Mouse (Mus musculus) CH12.LX (cell line): ENCODE measurements around the gene Sap18b.

Experiments used
- CHD2 ChIP-seq: IDR thresholded peaks from 2 replicates; pipeline ENCODE4 v1.6.1; 2011; ENCODE audit warnings: low read length, improper control_type of control experiment
- CTCF ChIP-seq, 2 experiments: IDR thresholded peaks in 1 of 2; conservative IDR thresholded peaks in 1 of 2; 2 replicates each; pipeline ENCODE4 v1.5.1; 2011 to 2012; ENCODE audit warnings: low read depth in 2 of 2, low read length in 2 of 2, improper control_type of control experiment in 1 of 2, inconsistent platforms in 1 of 2, mild to moderate bottlenecking in 1 of 2, moderate library complexity in 1 of 2
- EP300 ChIP-seq: IDR thresholded peaks from 2 replicates; pipeline ENCODE4 v1.6.1; 2011; ENCODE audit warnings: low read length, improper control_type of control experiment
- HCFC1 ChIP-seq: IDR thresholded peaks from 2 replicates; pipeline ENCODE4 v1.6.1; 2012; ENCODE audit warnings: low read depth, mild to moderate bottlenecking, inconsistent platforms, low read length, improper control_type of control experiment
- KAT2A ChIP-seq: IDR thresholded peaks from 2 replicates; pipeline ENCODE4 v1.6.1; 2012; ENCODE audit warnings: low read length, improper control_type of control experiment, inconsistent platforms; ENCODE audit not compliant: insufficient replicate concordance
- MAFK ChIP-seq: IDR thresholded peaks from 2 replicates; pipeline ENCODE4 v1.6.1; 2011; ENCODE audit warnings: low read length, improper control_type of control experiment; ENCODE audit not compliant: insufficient replicate concordance
- MEF2A ChIP-seq: IDR thresholded peaks from 2 replicates; pipeline ENCODE4 v1.6.1; 2014; ENCODE audit warnings: low read depth, mild to moderate bottlenecking, inconsistent platforms, low read length, improper control_type of control experiment, borderline replicate concordance
- NELFE ChIP-seq: IDR thresholded peaks from 2 replicates; pipeline ENCODE4 v1.6.1; 2011; ENCODE audit warnings: low read depth, low read length, improper control_type of control experiment
- POLR2A ChIP-seq: IDR thresholded peaks from 2 replicates; pipeline ENCODE4 v1.6.1; 2011; ENCODE audit warnings: low read depth, mild to moderate bottlenecking, improper control_type of control experiment, low read length
- SIN3A ChIP-seq: IDR thresholded peaks from 2 replicates; pipeline ENCODE4 v1.6.1; 2012; ENCODE audit warnings: low read length, improper control_type of control experiment, inconsistent platforms
- SMC3 ChIP-seq: IDR thresholded peaks from 2 replicates; pipeline ENCODE4 v1.6.1; 2011; ENCODE audit warnings: low read depth, low read length, improper control_type of control experiment
- TCF12 ChIP-seq: IDR thresholded peaks from 2 replicates; pipeline ENCODE4 v1.6.1; 2014; ENCODE audit warnings: low read depth, mild to moderate bottlenecking, inconsistent platforms, low read length, improper control_type of control experiment
- UBTF ChIP-seq: IDR thresholded peaks from 2 replicates; pipeline ENCODE4 v1.6.1; 2012; ENCODE audit warnings: low read depth, mild to moderate bottlenecking, inconsistent platforms, low read length, improper control_type of control experiment, moderate library complexity
- ZMIZ1 ChIP-seq: IDR thresholded peaks from 2 replicates; pipeline ENCODE4 v1.6.1; 2012; ENCODE audit warnings: low read depth, mild to moderate bottlenecking, inconsistent platforms, low read length, improper control_type of control experiment

DNA sequence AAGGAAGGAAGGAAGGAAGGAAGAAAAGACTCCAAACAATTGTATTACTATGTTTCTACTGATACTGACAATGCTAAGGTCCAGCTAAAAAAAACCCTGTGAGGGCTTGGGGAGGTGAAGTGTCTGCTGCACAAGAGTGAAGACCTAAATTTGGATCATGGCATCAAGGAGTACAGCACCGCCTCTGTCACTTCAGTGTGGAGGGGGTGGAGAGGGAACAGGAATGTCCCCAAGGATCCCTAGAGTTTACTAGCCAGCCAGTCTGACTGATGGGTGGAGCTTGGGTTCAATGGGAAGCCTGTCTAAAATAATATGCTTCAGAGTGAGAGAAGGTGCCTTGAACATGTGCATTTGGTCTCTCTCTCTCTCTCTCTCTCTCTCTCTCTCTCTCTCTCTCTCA is 6.9 kb upstream of the Sap18b start:
- TF ChIP-seq CTCF (conservative IDR thresholded peaks at IDR 0.05 in 1 of 2, IDR thresholded peaks at IDR 0.05 in 1 of 2; ENCODE audit: low read depth in 2 of 2, low read length in 2 of 2) (no peak), UBTF (no peak), MAFK (no peak), CHD2 (no peak), SMC3 (no peak), TCF12 (no peak), KAT2A (no peak), POLR2A (no peak), NELFE (no peak), SIN3A (no peak), EP300 (no peak), ZMIZ1 (no peak), HCFC1 (no peak), MEF2A (no peak)
